Mouse (Mus musculus): ENCODE data around the gene Mst1r.

- TF ChIP-seq POLR2A (IDR thresholded peaks at IDR 0.05; ENCODE audit: insufficient read depth, low read depth, low read length) (no peak), CTCF (IDR thresholded peaks at IDR 0.05) (no peak)
Measured at GRCm38 (mm10) chr9:107961351-107961762, 54.7 kb downstream of the Mst1r start.

Measured in heart, adult 2 months (tissue).